Mouse (Mus musculus): ENCODE results near the gene Taok3.
"Not testable (repeated sequence)": the region's sequence is repeated elsewhere in the genome, so short reads cannot be mapped to it uniquely, and the experiment has no call there.

Taok3 gene

GRCm38 (mm10) chr5:117286831-117287822 is 167.2 kb downstream of the Taok3 start, which contains the start of gene Pebp1:
Gene Pebp1, minus strand, starts transcription at chr5:117287625.
- in situ Hi-C loops (cut with MseI, MboI), result no loop called here

GRCm38 (mm10) chr5:117289646-117290045 is 169.7 kb downstream of the Taok3 start:
- in situ Hi-C loops (cut with MseI, MboI), result no loop called here

DNA sequence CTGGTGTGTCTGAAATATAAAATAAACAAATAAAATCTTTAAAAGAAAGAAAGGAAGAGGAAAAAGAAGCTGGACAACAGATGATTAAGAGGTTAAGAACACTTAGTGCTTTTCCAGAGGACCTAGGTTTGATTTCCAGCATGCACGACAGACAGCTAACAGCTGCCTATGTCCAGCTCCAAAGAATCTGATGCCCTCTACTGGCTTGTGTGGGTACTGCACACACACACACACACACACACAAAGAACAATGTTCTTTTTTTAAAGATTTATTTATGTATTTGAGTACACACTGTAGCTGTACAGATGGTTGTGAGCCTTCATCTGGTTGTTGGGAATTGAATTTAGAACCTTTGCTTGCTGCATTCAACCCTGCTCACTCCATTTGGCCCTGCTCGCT is 170.2 kb downstream of the Taok3 start:
- in situ Hi-C loops (cut with MseI, MboI), result no loop called here

- in situ Hi-C loops (cut with MseI, MboI), result no loop called here
These were observed 171.4 kb downstream of the Taok3 start for GRCm38 (mm10) chr5:117291312-117291711.

DNA sequence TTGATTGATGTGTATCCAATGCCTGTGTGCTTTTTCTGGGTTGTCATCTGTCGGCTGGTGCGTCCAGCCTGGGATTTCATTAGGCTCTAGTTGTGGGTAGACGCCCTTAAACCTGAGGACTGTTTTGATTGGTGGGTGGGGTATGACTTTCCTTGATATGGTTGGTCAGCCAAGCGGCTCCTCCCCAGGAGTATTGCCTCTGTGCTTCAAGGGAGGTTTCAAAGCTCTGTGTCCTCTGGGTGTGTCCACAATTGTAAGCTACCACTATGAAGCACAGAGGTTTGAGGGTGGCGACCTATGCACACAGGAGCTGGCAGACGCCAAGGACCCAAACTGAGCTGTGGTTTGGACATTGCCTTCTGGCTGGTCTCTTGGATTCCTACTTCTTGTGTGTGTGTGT is 172.6 kb downstream of the Taok3 start:
- in situ Hi-C loops (cut with MseI, MboI), result no loop called here

DNA sequence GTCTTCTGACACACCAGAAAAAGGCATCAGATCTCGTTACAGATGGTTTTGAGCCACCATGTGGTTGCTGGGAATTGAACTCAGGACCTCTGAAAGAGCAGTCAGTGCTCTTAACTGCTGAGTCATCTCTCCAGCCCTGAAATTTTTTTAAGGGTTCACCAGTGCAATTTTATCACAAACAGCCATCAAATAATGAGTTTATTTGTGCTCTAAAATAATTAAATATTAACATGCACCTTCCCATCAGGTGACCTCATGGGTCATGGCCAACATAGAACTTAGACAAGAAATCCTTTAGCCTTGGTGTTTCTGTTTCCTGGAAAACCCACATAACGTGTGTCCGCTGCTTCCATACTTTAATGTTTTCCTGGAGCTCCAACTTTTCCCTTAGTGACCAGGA is 173.8 kb downstream of the Taok3 start:
- in situ Hi-C loops (cut with MseI, MboI), result not testable (repeated sequence)

- in situ Hi-C loops (cut with MseI, MboI), result no loop called here
These were observed 175.1 kb downstream of the Taok3 start for GRCm38 (mm10) chr5:117295011-117295410.

DNA sequence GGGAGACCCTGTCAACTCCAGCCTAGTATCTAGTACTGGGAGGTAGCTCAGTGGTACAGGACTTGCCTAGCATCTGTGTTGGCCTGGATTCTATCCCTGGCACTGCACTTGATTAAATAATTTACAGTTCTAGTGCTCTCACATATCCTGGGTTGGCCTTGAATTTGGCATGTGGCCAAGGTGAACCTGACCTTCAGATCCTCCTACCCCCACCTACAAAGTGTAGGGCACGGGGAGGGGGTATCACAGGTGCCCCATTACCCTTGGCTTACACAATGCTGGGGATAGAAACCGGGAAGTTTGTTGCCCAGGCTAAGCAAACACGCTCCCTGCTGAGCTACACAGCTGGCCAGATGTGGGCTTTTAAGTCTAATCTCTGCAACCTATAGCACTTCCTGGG is 183.0 kb downstream of the Taok3 start:
- in situ Hi-C loops (cut with MseI, MboI), result loop anchor here in 1 of 2 experiments (10.0 kb wide), 2 partner anchors 188 to 192 kb away; partner anchors contain the start of gene Suds3

DNA sequence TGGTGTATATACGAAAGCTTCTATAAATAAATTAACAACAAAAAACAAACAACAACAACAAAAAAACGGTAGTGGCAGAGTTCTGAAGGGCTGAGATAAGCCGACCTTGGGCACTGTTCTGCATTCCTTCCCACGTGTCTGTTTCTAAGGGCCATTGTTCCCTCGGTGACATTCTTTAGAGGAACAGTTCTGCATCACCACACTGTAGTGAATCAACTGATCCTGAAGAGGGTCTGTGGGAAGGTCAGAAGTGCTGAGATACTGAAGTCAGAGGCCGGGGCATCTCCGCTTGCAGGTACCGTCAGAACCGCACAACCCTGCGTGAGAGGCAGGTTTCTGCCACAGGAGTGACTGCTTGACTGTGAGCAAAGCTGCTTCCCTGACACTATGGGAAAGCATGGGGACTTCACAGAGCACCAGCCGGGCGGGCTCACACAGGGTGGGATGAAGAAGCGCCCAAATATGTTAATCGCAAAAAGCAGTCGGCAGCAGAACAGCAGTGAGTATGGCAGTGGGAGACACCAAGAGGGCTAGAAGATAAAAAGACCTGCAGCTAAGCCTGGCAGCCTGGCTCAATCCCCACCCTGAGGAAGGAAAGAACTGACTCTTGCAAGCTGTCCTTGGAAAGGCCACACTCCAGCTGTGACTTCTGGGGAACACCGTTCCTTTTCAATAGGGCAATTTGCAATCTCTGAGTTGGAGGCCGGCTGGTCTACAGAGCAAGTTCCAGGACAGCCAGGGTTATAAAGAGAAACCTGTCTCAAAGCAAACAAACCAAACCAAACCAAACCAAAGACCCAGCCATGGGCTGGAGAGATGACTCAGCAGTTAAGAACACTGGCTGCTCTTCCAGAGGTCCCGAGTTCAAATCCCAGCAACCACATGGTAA is 184.0 kb downstream of the Taok3 start:
- in situ Hi-C loops (cut with MseI, MboI), result loop anchor here in 1 of 2 experiments (10.0 kb wide), 2 partner anchors 189 to 191 kb away; partner anchors contain the start of gene Suds3

DNA sequence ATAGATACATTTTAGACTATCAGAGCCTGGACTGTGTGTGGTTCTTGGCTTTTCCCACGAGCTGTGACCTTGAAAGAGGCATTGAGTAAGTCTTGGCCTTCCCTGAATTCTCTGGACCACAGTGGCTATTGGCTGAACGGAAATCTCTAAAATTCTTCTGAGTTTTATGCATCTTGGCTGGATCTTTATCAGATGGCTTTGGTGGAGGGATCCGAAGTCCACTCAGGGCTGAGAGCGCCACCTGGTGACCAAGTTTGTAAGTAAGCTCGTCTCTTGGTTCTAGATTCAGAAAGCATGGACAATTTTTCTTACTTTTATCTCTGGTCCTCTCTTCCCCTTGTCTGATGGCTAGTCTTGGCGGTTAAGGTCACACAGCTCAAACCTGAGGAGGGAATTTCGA is 185.0 kb downstream of the Taok3 start:
- in situ Hi-C loops (cut with MseI, MboI), result loop anchor here in 1 of 2 experiments (5.0 to 10.0 kb wide), 3 partner anchors 102 to 190 kb away; partner anchors contain the start of gene Suds3

DNA sequence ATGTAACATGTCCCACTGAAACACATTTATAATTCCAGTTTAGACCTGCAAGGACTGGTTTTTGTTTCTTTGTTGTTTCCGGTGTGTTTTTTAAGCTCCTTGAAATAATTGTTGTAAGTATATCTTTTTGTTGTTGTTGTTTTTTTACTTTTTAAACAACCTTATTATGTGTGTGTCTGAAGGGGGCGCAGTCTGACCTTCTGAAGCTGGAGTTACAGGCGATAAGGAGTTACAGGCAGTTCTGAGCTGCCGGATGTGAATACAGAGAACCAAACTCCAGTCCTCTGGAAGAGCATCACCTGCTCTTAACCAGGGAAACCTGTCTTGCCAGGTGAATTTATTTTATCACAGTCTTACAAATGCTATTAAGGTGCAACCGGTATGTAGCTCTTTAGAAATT is 185.8 kb downstream of the Taok3 start:
- in situ Hi-C loops (cut with MseI, MboI), result loop anchor here in 1 of 2 experiments (5.0 to 10.0 kb wide), 3 partner anchors 102 to 191 kb away; partner anchors contain the start of gene Suds3

GRCm38 (mm10) chr5:117306826-117307225 is 186.9 kb downstream of the Taok3 start:
- in situ Hi-C loops (cut with MseI, MboI), result loop anchor here in 1 of 2 experiments (5.0 to 10.0 kb wide), 3 partner anchors 100 to 192 kb away; partner anchors contain the start of gene Suds3

- in situ Hi-C loops (cut with MseI, MboI), result loop anchor here in 1 of 2 experiments (5.0 to 10.0 kb wide), 3 partner anchors 100 to 193 kb away; partner anchors contain the start of gene Suds3
These were observed 187.8 kb downstream of the Taok3 start for GRCm38 (mm10) chr5:117307699-117308098.

DNA sequence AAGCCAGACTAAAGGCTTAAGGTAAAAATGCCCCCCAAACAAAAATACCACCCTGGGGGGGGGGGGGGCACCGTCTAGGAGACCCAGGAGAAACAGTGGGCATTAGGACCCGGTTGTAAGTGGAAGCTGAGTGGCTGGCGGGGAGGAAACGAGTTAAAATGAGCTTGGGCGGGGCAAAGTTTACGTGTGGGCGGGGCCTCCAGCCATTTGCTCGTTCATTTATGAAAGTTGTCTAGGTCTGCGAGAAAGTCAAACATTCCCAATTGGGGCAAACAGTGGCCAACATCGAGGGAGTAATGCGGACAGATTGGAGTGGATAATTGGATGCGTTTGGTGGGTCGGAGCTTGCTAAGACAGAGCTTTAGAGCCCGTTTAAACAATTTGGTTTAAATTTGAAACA is 193.5 kb downstream of the Taok3 start:
- in situ Hi-C loops (cut with MseI, MboI), result loop anchor here (5.0 kb wide), 1 partner anchor 1016 kb away; no protein-coding TSS in a partner anchor

DNA sequence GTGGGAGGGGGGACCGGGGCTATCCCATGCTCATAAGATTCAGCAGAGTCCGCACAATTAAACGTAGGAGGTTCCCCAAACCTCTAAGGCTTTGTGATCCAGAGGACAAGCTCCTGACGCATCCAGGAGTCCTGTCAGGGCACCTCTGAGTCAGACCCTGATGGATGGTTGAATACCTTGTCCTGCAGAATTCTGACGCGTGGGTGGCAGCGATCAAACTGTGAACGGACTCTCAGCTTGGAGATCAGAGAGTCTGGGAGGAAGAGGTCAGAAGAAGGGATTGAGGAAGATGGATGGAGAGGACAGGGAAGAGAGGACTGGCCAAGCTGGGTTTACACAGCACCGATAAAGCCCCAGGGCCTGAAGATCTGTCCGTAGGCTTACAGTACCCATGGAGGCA is 194.0 kb downstream of the Taok3 start:
- in situ Hi-C loops (cut with MseI, MboI), result loop anchor here (5.0 kb wide), 1 partner anchor 1017 kb away; no protein-coding TSS in a partner anchor

DNA sequence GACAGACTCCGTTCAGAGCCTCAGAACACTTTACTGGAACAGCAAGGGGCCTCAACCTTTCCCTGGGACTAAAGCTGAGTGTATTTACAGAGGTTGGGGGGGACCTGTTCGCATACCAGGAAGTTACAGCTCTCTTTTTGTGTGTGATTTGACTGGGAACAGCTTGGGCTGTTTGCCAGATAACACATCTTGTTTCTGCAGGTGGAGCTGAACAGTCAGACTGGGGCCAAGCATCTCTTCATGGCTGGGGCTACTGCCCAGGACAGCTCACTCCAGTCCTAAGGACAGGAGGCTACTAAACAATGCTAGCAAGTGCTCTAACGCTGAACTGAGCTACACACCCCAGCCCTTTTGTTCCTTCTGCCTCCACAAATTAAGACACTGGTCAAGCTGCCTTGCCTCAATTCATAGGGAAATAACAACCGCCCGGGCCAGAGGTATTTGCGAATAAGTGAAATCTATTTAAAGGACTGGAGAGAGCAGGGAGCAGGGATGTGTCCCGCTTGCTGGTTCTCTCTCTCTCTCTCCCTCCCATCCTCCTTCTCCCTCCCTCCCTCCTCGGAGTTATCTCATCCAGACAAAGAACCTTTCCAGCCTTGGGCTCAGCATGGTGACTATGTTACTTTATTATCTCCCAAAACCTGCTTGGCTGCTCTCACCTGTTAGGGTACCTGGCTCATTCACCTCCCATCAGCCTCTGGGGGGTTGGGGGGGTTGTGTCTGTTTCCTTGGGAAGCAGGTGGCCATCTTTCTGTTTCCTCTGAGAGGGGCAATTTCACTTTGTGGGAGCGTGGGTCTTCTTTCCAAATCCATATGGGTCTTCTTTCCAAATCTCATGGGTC is 194.9 kb downstream of the Taok3 start:
- in situ Hi-C loops (cut with MseI, MboI), result loop anchor here (5.0 kb wide), 1 partner anchor 1018 kb away; no protein-coding TSS in a partner anchor

- in situ Hi-C loops (cut with MseI, MboI), result no loop called here
These were observed 199.1 kb downstream of the Taok3 start, which contains the start of gene Vsig10 for GRCm38 (mm10) chr5:117318741-117319629. Gene Vsig10, plus strand, starts transcription at chr5:117319083.

DNA sequence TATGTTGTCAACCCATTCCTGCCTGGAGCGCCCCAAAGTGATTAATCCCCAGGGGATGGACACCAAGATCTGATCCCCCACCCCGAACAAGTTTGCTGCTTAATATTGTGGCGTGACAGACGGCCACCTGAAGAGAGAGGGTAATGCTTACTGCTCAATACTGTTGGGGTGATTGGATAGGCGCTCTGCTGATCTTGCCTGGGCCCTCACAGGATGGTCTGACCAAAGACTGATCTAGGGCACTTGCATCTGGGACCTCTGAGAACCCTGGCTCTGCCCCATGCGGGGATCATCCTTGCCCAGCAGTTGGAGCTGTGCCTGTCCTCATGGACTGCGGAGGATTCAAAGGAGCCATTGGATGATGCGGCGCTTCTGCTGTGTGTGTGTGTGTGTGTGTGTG is 203.8 kb downstream of the Taok3 start:
- in situ Hi-C loops (cut with MseI, MboI), result no loop called here

All from mouse trophoblast stem cell (cell line).